Mouse (Mus musculus) lung, adult 2 months (tissue): ENCODE measurements around the gene Dnal4.

ENCODE experiments used
- CTCF ChIP-seq: fragments of 200-500 bp; IDR thresholded peaks from 2 replicates; pipeline ENCODE4 v1.5.1; 2011; ENCODE audit warnings: mild to moderate bottlenecking, low read length, control low read depth; ENCODE audit not compliant: insufficient read depth
- POLR2A ChIP-seq: fragments of 200-500 bp; IDR thresholded peaks from 2 replicates; pipeline ENCODE4 v1.6.1; 2011; ENCODE audit warnings: low read depth, mild to moderate bottlenecking, control low read depth, low read length, borderline replicate concordance; ENCODE audit errors: extremely low read depth

GRCm38 (mm10) chr15:79770629-79771240 lies 6.9 kb downstream of the Dnal4 start:
- no peak for TF ChIP-seq CTCF
- TF ChIP-seq POLR2A = no peak
